Mouse (Mus musculus) limb, embryonic 14.5 days (tissue): ENCODE data around the gene Dtnb. TPM values are rescaled to one million over a fixed set of nuclear protein-coding genes. Genes with fewer than 3 reads are reported as not detected.

Experiments used
- ATAC-seq: fragments of 200-750 bp; cut with Nextera tagmentation; 2 replicates; pipeline ENCODE4 v1.8.0; 2017; ENCODE audit warnings: low read depth, moderate number of reproducible peaks, moderate TSS enrichment; ENCODE audit not compliant: low FRiP score
- DNase-seq: peaks from one replicate; pipeline ENCODE4 v3.0.0-alpha.2; 2015; ENCODE audit warnings: low spot score
- H3K27ac ChIP-seq: fragments of 300-500 bp; sonication (generic); replicated peaks from 2 replicates; pipeline ENCODE4 v1.5.1; 2014; ENCODE audit warnings: low read depth, mild to moderate bottlenecking, low read length, moderate library complexity, mixed read lengths
- H3K27me3 ChIP-seq: fragments of 300-500 bp; sonication (generic); 2 replicates; pipeline ENCODE4 v1.6.1; 2014; ENCODE audit warnings: low read length, mixed read lengths; ENCODE audit not compliant: control insufficient read depth, insufficient read depth
- H3K36me3 ChIP-seq: fragments of 300-500 bp; sonication (generic); 2 replicates; pipeline ENCODE4 v1.6.1; 2014; ENCODE audit warnings: mild to moderate bottlenecking, low read length, moderate library complexity, mixed read lengths; ENCODE audit not compliant: control insufficient read depth, insufficient read depth
- H3K4me1 ChIP-seq: fragments of 300-500 bp; sonication (generic); 2 replicates; pipeline ENCODE4 v1.6.1; 2014; ENCODE audit warnings: antibody characterized with exemption, low read length, mixed read lengths; ENCODE audit not compliant: control insufficient read depth, insufficient read depth
- H3K4me2 ChIP-seq: fragments of 300-500 bp; sonication (generic); replicated peaks from 2 replicates; pipeline ENCODE4 v1.6.1; 2014; ENCODE audit warnings: low read depth, mild to moderate bottlenecking, low read length, moderate library complexity; ENCODE audit not compliant: severe bottlenecking
- H3K4me3 ChIP-seq: fragments of 300-500 bp; sonication (generic); replicated peaks from 2 replicates; pipeline ENCODE4 v1.5.1; 2014; ENCODE audit warnings: low read length
- H3K9ac ChIP-seq: fragments of 300-500 bp; sonication (generic); 2 replicates; pipeline ENCODE4 v1.6.1; 2014; ENCODE audit warnings: mild to moderate bottlenecking, low read depth, low read length, moderate library complexity; ENCODE audit not compliant: severe bottlenecking
- H3K9me3 ChIP-seq: fragments of 300-500 bp; sonication (generic); 2 replicates; pipeline ENCODE4 v1.6.1; 2016; ENCODE audit warnings: low read length; ENCODE audit not compliant: control insufficient read depth
- POLR2A ChIP-seq: fragments of 200-500 bp; IDR thresholded peaks from 2 replicates; pipeline ENCODE4 v1.8.0; 2012; ENCODE audit warnings: inconsistent platforms, mild to moderate bottlenecking, moderate library complexity, borderline replicate concordance; ENCODE audit not compliant: insufficient read depth, insufficient read length; ENCODE audit errors: extremely low read depth
- WGBS: fragments of 180-500 bp; shearing (Covaris S2); extraction: QIAGEN DNeasy Blood & Tissue Kit; methylation state at CpG from one replicate; pipeline ENCODE4 v1.1.7; 2014; 5-methylcytosine and 5-hydroxymethylcytosine counted together
- polyA plus RNA-seq, 2 experiments: library from polyadenylated mRNA; depleted of rRNA in 1 of 2; stranded (reverse) in 1 of 2; unstranded in 1 of 2; fragments of >200 nt; fragmentation: Nextera tagmentation in 1 of 2; extraction: Ambion mirVana in 1 of 2; gene quantifications; 2 replicates each; pipeline versions ENCODE4 v1.2.1 to v1.2.3; 2012 to 2014

Dtnb gene
- polyA plus RNA-seq, 2 experiments = 32.3 to 46.5 TPM

- no peak for TF ChIP-seq POLR2A
- no peaks in the 10 kb centered on the region for H3K36me3 ChIP-seq
- no peaks in the 10 kb centered on the region for H3K27me3 ChIP-seq
- ATAC-seq = no peak
- H3K9ac ChIP-seq = no peak overlapping the region
- WGBS = 72% methylated on average over 2 of the region's 2 CpGs
- no peak for DNase-seq
- no peak overlapping the region for H3K4me2 ChIP-seq
- H3K9me3 ChIP-seq = no peaks in the 10 kb centered on the region
- H3K27ac ChIP-seq = no peak overlapping the region
- H3K4me1 ChIP-seq = no peaks in the 10 kb centered on the region
- H3K4me3 ChIP-seq = no peak overlapping the region
Measured at GRCm38 (mm10) chr12:3539605-3540004, 32.6 kb upstream of the Dtnb start.

GRCm38 (mm10) chr12:3540871-3541270, 31.3 kb upstream of the Dtnb start:
- H3K4me3 ChIP-seq = no peak overlapping the region
- H3K9me3 ChIP-seq = no peaks in the 10 kb centered on the region
- H3K9ac ChIP-seq = no peak overlapping the region
- DNase-seq (no peak), ATAC-seq (no peak)
- no peaks in the 10 kb centered on the region for H3K27me3 ChIP-seq
- no peaks in the 10 kb centered on the region for H3K36me3 ChIP-seq
- no peaks in the 10 kb centered on the region for H3K4me1 ChIP-seq
- 92% methylated on average over 7 of the region's 7 CpGs for WGBS
- no peak overlapping the region for H3K4me2 ChIP-seq
- no peak overlapping the region for H3K27ac ChIP-seq
- TF ChIP-seq POLR2A = no peak

GRCm38 (mm10) chr12:3545451-3545850, 26.7 kb upstream of the Dtnb start:
- WGBS = 80% methylated on average over 3 of the region's 3 CpGs
- DNase-seq (no peak), ATAC-seq (no peak)
- H3K4me2 ChIP-seq = no peak overlapping the region
- H3K4me1 ChIP-seq = peaks cover 2% of the 10 kb centered on the region; the same call in 1 of the 2 replicates
- no peak overlapping the region for H3K4me3 ChIP-seq
- no peak overlapping the region for H3K9ac ChIP-seq
- TF ChIP-seq POLR2A = no peak
- H3K27me3 ChIP-seq = no peaks in the 10 kb centered on the region
- H3K36me3 ChIP-seq = no peaks in the 10 kb centered on the region
- H3K27ac ChIP-seq = no peak overlapping the region
- no peaks in the 10 kb centered on the region for H3K9me3 ChIP-seq

- peaks cover 2% of the 10 kb centered on the region; the same call in 1 of the 2 replicates for H3K4me1 ChIP-seq
- no peaks in the 10 kb centered on the region for H3K27me3 ChIP-seq
- no peak for DNase-seq
- no peak overlapping the region for H3K27ac ChIP-seq
- no peak overlapping the region for H3K4me2 ChIP-seq
- no peak for TF ChIP-seq POLR2A
- no peak overlapping the region for H3K9ac ChIP-seq
- no peaks in the 10 kb centered on the region for H3K36me3 ChIP-seq
- H3K9me3 ChIP-seq = no peaks in the 10 kb centered on the region
- ATAC-seq = no peak
- 30% methylated on average over 4 of the region's 4 CpGs for WGBS
- no peak overlapping the region for H3K4me3 ChIP-seq
Measured at GRCm38 (mm10) chr12:3546121-3546658, 26.0 kb upstream of the Dtnb start.

- Histone ChIP-seq H3K9ac (no peak overlapping the region), H3K4me3 (no peak overlapping the region), H3K4me1 (peaks cover 2% of the 10 kb centered on the region; the same call in 1 of the 2 replicates), H3K4me2 (no peak overlapping the region), H3K9me3 (no peaks in the 10 kb centered on the region), H3K27ac (no peak overlapping the region), H3K36me3 (no peaks in the 10 kb centered on the region), H3K27me3 (no peaks in the 10 kb centered on the region)
- 35% methylated on average over 6 of the region's 6 CpGs for WGBS
- ATAC-seq (no peak), DNase-seq (no peak)
- TF ChIP-seq POLR2A = no peak
Measured at GRCm38 (mm10) chr12:3546781-3547180, 25.4 kb upstream of the Dtnb start.
